Mouse (Mus musculus) cortical plate, adult 2 months (tissue): ENCODE data around the gene Gpr171.

Experiments used
- CTCF ChIP-seq: fragments of 200-500 bp; IDR thresholded peaks from 2 replicates; pipeline ENCODE4 v1.5.1; 2011; ENCODE audit warnings: mild to moderate bottlenecking, control low read depth, low read length; ENCODE audit not compliant: insufficient read depth; ENCODE audit errors: extremely low read depth
- POLR2A ChIP-seq: fragments of 200-500 bp; IDR thresholded peaks from 2 replicates; pipeline ENCODE4 v1.6.1; 2011; ENCODE audit warnings: mild to moderate bottlenecking, low read length, control low read depth; ENCODE audit not compliant: insufficient read depth; ENCODE audit errors: extremely low read depth

- TF ChIP-seq POLR2A: no peak
- no peak for TF ChIP-seq CTCF
These were observed 12.4 kb upstream of the Gpr171 start for GRCm38 (mm10) chr3:59113973-59114517.
